Comparison of ENCODE assay signal across 24 mouse cellular contexts in genomic region chr1:180529847-180530246, GRCm38 (mm10). TPM values are rescaled to one million over a fixed set of nuclear protein-coding genes. Genes with fewer than 3 reads are reported as not detected.
"Had no signal": no experiment of that assay in that cellular context is flagged by ENCODE, and none has a peak within 500 bp of the region (broad histone marks: within the 10 kb centered on the region; RNA-seq: fewer than 3 reads in every experiment).

No protein-coding gene starts in this region.

- DNase-seq: gastrocnemius, adult 2 months; gastrocnemius, postnatal 10 days; gastrocnemius, postnatal 25 days; heart, adult 18-20 months; heart, postnatal 10 days; heart, postnatal 4 days; kidney, adult 18-20 months; kidney, adult 8-10 months; kidney, postnatal 10 days; kidney, postnatal 36 days; layer of hippocampus, adult 9-11 months; layer of hippocampus, postnatal 36 days had no signal

- ATAC-seq: hindbrain, embryonic 16.5 days; inflammation-experienced regulatory T-cells, adult 6 months; intestine, embryonic 15.5 days; intestine, postnatal 0 days had no signal

- H3K4me1 ChIP-seq: heart, embryonic 12.5 days; intestine, embryonic 15.5 days; limb, embryonic 10.5 days had no signal

- H3K4me3 ChIP-seq: gastrocnemius, adult 2 months; heart, embryonic 10.5 days; heart, embryonic 12.5 days; hindbrain, embryonic 10.5 days; hindbrain, embryonic 12.5 days; intestine, embryonic 15.5 days; limb, embryonic 10.5 days; limb, embryonic 12.5 days had no signal

- H3K36me3 ChIP-seq: heart, embryonic 10.5 days; heart, embryonic 12.5 days; hindbrain, embryonic 10.5 days; hindbrain, embryonic 12.5 days; intestine, embryonic 15.5 days; limb, embryonic 10.5 days; limb, embryonic 12.5 days had no signal

- H3K27me3 ChIP-seq: hindbrain, embryonic 12.5 days; intestine, embryonic 15.5 days; limb, embryonic 12.5 days had no signal

- H3K27ac ChIP-seq: gastrocnemius, adult 2 months; heart, embryonic 10.5 days; hindbrain, embryonic 10.5 days; hindbrain, embryonic 12.5 days; hindbrain, embryonic 14.5 days; intestine, embryonic 15.5 days; limb, embryonic 10.5 days; limb, embryonic 12.5 days had no signal

RNA-seq across cellular contexts. Expression of gene Stum, which starts 46.5 kb away (rescaled TPM):
- total RNA-seq: granulocyte monocyte progenitor cell, adult 5-6 weeks had no signal
- polyA plus RNA-seq: inflammation-experienced regulatory T-cells, adult 6 months had no signal
